ENCODE assay signal across 22 mouse cellular contexts in genomic region chr6:138920161-138920560, GRCm38 (mm10).
DNase-seq lines count a peak whose midpoint lies in the region; TF ChIP-seq lines count a peak whose summit lies in the region.
"Had no signal": no experiment of that assay in that cellular context is flagged by ENCODE, and none has a peak within 500 bp of the region (broad histone marks: within the 10 kb centered on the region; RNA-seq: fewer than 3 reads in every experiment).

No protein-coding gene starts in this region.

- TF ChIP-seq CTCF in brain, embryonic 14.5 days (IDR thresholded peaks at IDR 0.05; ENCODE audit: borderline replicate concordance, extremely low read depth, insufficient read depth, insufficient read length): no peak
- TF ChIP-seq CTCF in lung, adult 2 months (IDR thresholded peaks at IDR 0.05; ENCODE audit: insufficient read depth, low read length): no peak

- DNase-seq in layer of hippocampus, adult 11-12 months (ENCODE audit: low spot score): peak; percentile 19
- no peak for DNase-seq in layer of hippocampus, postnatal 25 days (ENCODE audit: extremely low spot score in 1 of 2, low spot score in 1 of 2)
- DNase-seq in layer of hippocampus, adult 9-11 months: peak; percentile 43
- no peak for DNase-seq in layer of hippocampus, adult 9-10 months (ENCODE audit: low spot score)
- DNase-seq in brain, adult 2 months (ENCODE audit: low read depth, low spot score): peak; percentile 58
- peak; percentile 29 for DNase-seq in brain, embryonic 14.5 days (ENCODE audit: low read depth)
- no peak for DNase-seq in lung, adult 2 months
- DNase-seq: adrenal gland, adult 2 months; adrenal gland, postnatal 10 days; adrenal gland, postnatal 25 days; cerebellum, adult 11 months; cerebellum, adult 18-20 months; cerebellum, adult 8-10 months; cerebellum, adult 9-11 months; cerebellum, postnatal 14 days; cerebellum, postnatal 36 days; embryo, embryonic 11 days had no signal

- no peak for TF ChIP-seq POLR2A in brain, embryonic 14.5 days (IDR thresholded peaks at IDR 0.05; ENCODE audit: borderline replicate concordance, extremely low read depth, insufficient read depth, insufficient read length, poor library complexity, severe bottlenecking)
- no peak for TF ChIP-seq POLR2A in lung, adult 2 months (IDR thresholded peaks at IDR 0.05; ENCODE audit: borderline replicate concordance, extremely low read depth, low read depth, low read length)

- no peak overlapping the region for H3K4me3 ChIP-seq in lung, adult 2 months (replicated peaks; ENCODE audit: extremely low read depth, low read depth, low read length)
- H3K4me3 ChIP-seq: embryonic facial prominence, embryonic 13.5 days; embryonic facial prominence, embryonic 15.5 days; erythroblast, embryonic 14.5 days; forebrain, embryonic 10.5 days; forebrain, embryonic 12.5 days had no signal

- H3K4me1 ChIP-seq in lung, adult 2 months (ENCODE audit: control insufficient read depth, insufficient read depth, low read length): no peaks in the 10 kb centered on the region
- H3K4me1 ChIP-seq: embryonic facial prominence, embryonic 13.5 days; embryonic facial prominence, embryonic 15.5 days; forebrain, embryonic 10.5 days; forebrain, embryonic 12.5 days had no signal

- 47% methylated on average over 2 of the region's 2 CpGs for WGBS in lung, adult 2 months

Comparison
In these comparisons a context has a peak if more than half of its experiments do, and no peak if none do; other contexts are left out.
1. DNase-seq: peak in layer of hippocampus, adult 11-12 months (single experiment), layer of hippocampus, adult 9-11 months (single experiment), brain, adult 2 months (single experiment) and brain, embryonic 14.5 days (single experiment); none in layer of hippocampus, postnatal 25 days (0 of 2), layer of hippocampus, adult 9-10 months (single experiment) and lung, adult 2 months (single experiment).